Mouse (Mus musculus): ENCODE measurements around the gene Pbx2.

Gene Pbx2

GRCm38 (mm10) chr17:34629221-34629751 lies 38.2 kb downstream of the Pbx2 start, which contains the start of gene Prrt1:
Gene Prrt1 (plus strand): TSS chr17:34629533.
- DNase-seq (ENCODE audit: low spot score in 2 of 2) = peak; percentile 68 to 71

GRCm38 (mm10) chr17:34629796-34630603 lies 38.9 kb downstream of the Pbx2 start:
- DNase-seq (ENCODE audit: low spot score in 2 of 2) = no peak

GRCm38 (mm10) chr17:34630761-34631301 lies 39.8 kb downstream of the Pbx2 start:
- no peak for DNase-seq (ENCODE audit: low spot score in 2 of 2)

GRCm38 (mm10) chr17:34631647-34632046 lies 40.6 kb downstream of the Pbx2 start:
- DNase-seq (ENCODE audit: low spot score in 2 of 2) = no peak

GRCm38 (mm10) chr17:34632261-34632691 lies 41.2 kb downstream of the Pbx2 start:
- peak; percentile 86 to 90 for DNase-seq (ENCODE audit: low spot score in 2 of 2)

- DNase-seq (ENCODE audit: low spot score in 2 of 2) = no peak
Measured at GRCm38 (mm10) chr17:34635671-34636070, 44.6 kb downstream of the Pbx2 start.

GRCm38 (mm10) chr17:34637459-34637858 lies 46.4 kb downstream of the Pbx2 start:
- no peak for DNase-seq (ENCODE audit: low spot score in 2 of 2)

DNA sequence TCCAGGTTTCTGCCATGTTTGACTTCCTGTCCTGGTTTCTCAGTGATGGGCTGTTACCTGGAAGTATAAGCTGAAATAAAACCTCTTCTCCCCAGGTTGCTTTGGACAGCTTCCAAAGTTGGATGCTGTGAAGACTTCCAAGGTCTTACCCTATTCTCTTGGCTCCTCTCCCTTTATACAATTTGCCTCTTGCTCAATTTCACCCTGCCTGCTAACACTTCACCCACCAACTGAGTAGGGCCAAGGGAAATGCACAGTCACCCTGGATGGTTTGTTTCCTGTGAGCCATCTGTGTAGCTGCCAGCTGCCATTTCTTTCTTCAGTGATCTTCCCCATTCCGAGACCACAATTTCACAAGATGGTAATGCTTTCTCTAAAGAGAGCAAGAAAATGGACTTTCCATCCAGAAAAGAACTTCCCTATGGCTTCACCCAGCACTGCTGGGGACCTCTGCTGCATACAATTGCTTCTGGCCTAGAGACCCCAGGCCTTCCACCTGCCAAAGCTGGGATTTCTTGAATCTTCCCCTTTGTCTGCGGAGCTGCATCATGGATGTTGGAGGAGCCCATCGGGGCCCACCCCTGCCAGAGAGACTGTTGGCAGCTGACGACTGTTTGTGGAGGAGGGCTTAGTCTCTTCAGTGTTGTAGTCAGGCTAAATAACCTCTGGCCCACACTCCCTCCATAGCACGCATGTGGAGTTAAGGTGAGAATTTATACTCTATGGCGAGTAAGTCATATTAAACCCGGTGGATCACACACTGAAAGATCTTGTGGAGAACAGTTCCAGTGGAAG lies 48.6 kb downstream of the Pbx2 start:
- no peak for DNase-seq (ENCODE audit: low spot score in 2 of 2)

DNA sequence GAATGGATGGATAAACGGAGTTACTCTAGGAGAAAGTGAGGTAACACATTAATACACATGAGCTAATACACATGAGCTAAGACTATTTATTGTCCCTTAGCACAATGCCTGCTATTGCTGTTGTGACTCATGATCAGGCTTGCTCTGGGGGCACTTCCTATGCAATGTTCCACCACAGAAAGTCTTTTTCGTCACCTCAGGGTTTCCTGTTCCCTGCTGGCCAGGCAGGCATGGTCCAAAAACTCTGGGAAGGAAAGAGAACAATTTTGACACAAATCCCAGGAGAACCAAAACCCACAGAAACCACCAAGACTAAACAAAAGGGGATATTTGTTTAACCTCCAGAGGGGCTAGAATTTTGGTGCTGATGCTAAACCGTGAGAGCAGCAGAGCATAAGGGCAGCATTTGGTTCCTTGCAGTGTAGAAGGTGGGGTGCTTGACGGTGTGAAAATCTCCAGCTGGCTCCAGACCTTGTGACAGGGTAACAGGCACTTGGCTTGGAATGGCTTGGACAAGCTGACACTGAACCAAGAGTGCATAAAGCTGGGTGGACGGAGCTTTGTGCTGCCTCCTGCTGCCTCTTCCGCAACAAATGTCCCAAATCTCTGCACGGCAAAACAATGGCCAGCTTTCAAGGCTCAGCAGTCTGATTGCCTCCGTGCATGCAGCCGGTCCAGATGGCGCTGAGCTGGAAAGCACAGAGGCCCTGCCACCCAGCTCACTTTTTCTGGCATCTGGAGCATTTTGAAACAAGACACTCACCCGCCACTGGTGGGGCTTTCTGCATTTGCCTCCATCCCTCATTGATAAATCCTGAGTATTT lies 49.9 kb downstream of the Pbx2 start:
- DNase-seq (ENCODE audit: low spot score in 2 of 2) = no peak

- no peak for DNase-seq (ENCODE audit: low spot score in 2 of 2)
Measured at GRCm38 (mm10) chr17:34641945-34642344, 50.9 kb downstream of the Pbx2 start.

- no peak for DNase-seq (ENCODE audit: low spot score in 2 of 2)
Measured at GRCm38 (mm10) chr17:34643379-34643778, 52.3 kb downstream of the Pbx2 start.

DNA sequence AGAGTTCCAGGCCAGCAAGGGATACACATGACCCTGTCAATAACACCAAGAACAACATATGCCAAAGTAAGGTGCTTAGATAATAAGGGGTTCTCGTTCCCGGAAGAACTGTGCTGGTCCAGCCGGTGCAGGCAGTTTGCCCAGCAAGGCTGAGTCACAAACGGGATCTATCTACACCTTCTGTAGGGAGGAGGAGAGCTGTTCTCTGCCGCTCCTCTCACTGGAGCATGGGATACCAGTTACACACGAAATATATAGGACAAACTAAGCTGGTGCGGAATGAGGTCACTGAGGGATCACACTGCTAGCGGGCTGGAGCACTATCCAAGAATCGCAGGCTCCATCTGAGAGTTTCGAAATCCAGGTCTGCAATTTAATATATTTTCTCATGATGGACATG lies 52.9 kb downstream of the Pbx2 start:
- no peak for DNase-seq (ENCODE audit: low spot score in 2 of 2)

GRCm38 (mm10) chr17:34644608-34645007 lies 53.5 kb downstream of the Pbx2 start, which contains the start of gene Fkbpl:
Gene Fkbpl (plus strand): TSS chr17:34644764.
- DNase-seq (ENCODE audit: low spot score in 2 of 2) = peak; percentile 96 to 98

- no peak for DNase-seq (ENCODE audit: low spot score in 2 of 2)
Measured at GRCm38 (mm10) chr17:34645256-34645829, 54.3 kb downstream of the Pbx2 start.

- no peak for DNase-seq (ENCODE audit: low spot score in 2 of 2)
Measured at GRCm38 (mm10) chr17:34645831-34646511, 54.9 kb downstream of the Pbx2 start.
